Mouse (Mus musculus) cerebellum, adult 9-11 months (tissue): ENCODE data around the gene Sdf4.

Experiments used
- DNase-seq: peaks from one replicate; pipeline ENCODE4 v3.0.0; 2022

The Sdf4 gene

DNA sequence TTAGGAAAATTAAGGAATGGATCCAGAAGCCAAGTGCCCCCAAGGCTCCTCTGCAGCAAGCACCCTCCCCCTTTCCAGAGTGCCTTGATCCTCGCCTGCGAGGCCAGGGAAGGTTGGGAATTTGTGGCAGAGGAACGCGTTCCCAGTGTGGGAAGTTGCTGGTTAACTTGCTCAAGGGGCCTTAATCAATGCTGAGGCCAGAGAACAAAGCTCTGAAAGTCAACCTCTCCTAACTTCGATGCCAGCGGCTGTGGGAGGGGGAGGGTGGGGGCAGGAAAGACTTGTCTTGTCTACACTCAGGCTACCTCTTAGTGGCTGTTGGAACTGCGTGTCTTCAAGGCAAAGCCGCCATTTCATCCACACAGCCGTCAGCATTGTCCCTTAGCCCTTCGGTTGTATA is 65.0 kb downstream of the Sdf4 start:
- DNase-seq: no peak

DNA sequence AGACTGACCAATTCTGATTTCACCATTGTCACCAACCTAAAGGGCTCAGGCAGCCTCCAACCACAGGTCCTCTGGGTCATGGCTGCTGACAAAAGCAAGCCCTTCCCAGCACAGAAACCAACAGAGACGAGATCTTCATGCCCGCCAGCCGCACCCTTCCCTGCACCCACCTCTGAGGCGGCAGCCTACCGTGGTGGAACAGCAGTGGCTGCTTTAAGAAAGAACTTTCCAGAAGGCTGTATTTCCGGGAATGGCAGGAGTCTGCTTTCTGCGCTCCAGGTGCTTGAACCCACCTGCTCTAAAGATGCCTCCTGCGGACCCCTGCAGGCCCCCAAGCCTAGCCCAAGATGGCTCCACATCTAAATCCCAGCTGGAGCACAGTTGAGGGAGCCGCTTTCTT is 66.2 kb downstream of the Sdf4 start:
- DNase-seq: no peak

DNA sequence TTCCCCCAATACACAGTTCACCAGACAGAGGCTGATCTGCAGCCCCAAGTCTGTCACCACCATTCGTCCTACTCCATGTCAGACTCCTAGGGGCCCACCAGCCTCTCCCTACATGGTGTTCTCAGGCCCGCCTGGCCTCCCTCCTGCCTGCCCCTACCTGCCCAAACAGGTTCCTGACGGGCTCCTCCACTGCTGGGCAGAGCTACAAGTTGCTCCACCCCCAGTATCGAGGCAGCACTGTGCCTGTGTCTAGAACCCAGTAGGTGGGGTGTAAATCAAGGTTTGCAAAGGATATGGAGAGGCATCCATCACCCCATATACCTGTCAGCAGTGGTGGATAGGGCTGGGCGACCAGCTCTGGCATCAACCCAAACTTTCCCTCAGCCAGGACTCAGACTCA is 66.6 kb downstream of the Sdf4 start, which contains the start of gene Ttll10:
Gene Ttll10 (minus strand): TSS at position 154 of the 400 bp plus-strand sequence.
- DNase-seq: no peak

DNA sequence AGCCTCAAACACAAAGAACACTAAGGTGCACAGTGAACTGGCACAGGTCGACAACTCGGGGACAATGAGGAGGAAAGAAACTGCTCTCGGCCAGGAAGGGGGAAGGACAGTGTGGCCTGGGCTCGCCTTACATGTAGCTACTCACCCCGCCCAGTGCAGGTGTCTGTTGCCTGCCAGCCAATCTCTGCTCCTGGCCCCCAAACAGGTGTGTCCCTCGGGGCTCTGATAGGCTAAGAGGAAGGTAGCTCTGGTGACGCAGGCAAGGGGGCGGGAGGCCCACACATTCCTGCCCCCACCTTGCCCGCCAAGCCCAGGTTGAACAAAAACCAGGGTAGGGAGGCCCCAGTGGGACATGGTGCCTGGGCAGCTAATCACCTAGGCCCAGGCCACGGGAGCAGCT is 67.0 kb downstream of the Sdf4 start:
- no peak for DNase-seq
